Mouse (Mus musculus): ENCODE measurements around the gene Tead1. TPM values are rescaled to one million over a fixed set of nuclear protein-coding genes. Genes with fewer than 3 reads are reported as not detected.

Tead1 gene
- polyA plus RNA-seq, 1 experiment from 2014 or later = 15.9 TPM

DNA sequence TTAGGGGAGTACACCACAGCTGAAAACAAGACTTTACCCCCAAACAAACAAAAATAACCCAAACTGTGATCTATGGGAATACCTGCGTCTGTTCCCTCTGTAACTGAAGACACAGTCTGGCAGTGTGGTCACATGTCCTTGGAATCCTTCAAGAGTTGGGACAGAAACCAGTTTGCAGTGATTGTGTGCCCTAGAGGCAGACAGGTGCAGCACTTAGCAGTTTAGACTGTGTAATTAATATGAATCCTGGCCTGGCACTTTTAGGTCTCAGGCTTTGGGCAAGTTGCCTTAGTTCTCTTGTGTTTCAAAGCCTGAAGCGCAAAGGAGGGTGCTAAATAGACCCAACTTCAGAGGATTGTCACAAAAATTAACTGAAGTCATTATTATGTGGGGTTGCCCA lies 83.8 kb downstream of the Tead1 start:
- 46% methylated on average over 2 of the region's 2 CpGs for WGBS
- ATAC-seq (ENCODE audit: low FRiP score) = no peak

DNA sequence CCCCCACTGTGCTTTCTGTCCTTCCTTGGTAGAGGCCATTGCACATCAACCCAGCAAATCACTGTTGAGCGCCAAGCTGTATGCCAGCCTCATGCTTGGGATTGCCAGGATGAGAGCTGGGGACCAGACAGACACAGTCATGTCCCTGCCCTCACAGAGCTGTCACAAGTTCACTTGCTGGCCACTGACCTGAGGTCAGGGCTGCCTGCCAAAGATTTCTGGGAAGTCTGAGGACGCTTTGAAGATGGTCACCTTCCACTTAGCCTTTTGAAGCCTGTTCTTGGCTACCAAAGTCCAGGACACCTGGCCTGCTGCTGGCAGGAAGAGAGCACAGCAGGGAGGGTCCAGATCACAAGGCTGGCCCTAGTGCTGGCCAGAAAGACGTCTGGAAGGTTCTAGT lies 84.4 kb downstream of the Tead1 start:
- H3K4me1 ChIP-seq = peaks cover 50% of the 10 kb centered on the region
- no peaks in the 10 kb centered on the region for H3K9me3 ChIP-seq (replicated peaks)
- no peak for ATAC-seq (ENCODE audit: low FRiP score)
- H3K36me3 ChIP-seq = no peaks in the 10 kb centered on the region
- H3K4me3 ChIP-seq (replicated peaks) = no peak overlapping the region
- 66% methylated on average over 3 of the region's 3 CpGs for WGBS
- no peaks in the 10 kb centered on the region for H3K27me3 ChIP-seq (replicated peaks)
- H3K9ac ChIP-seq (replicated peaks) = no peak overlapping the region
- no peak overlapping the region for H3K4me2 ChIP-seq
- H3K27ac ChIP-seq (replicated peaks) = peak overlapping the region; percentile 56; the same call in 1 of the 2 replicates

More for the DNA sequence above, 83.8 kb downstream of the Tead1 start:
- Histone ChIP-seq H3K36me3 (no peaks in the 10 kb centered on the region), H3K9ac (replicated peaks) (no peak overlapping the region), H3K9me3 (replicated peaks) (no peaks in the 10 kb centered on the region), H3K4me2 (no peak overlapping the region), H3K27me3 (replicated peaks) (no peaks in the 10 kb centered on the region), H3K27ac (replicated peaks) (peak overlapping the region; percentile 56; the same call in 1 of the 2 replicates), H3K4me3 (replicated peaks) (no peak overlapping the region), H3K4me1 (peaks cover 54% of the 10 kb centered on the region)

DNA sequence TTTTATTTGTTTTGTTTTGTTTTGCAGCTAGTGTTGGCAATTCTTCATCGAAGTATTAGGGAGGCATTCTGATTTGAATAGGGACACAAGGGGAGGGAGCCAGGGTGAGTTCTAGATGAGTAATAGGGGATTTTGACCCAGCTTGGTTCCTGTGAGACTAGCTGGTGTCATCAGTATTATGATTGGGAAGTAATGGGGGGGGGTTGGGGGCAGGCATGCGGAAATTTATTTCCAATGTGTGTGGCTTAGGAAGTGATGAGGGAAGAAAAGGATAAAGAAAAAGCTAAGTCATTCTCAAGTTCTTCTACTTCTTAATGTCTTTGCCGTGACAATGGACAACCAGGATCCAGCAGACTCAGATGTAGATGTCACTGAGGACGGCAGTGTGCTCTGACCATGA lies 85.8 kb downstream of the Tead1 start:
- Histone ChIP-seq H3K36me3 (no peaks in the 10 kb centered on the region), H3K9me3 (replicated peaks) (no peaks in the 10 kb centered on the region), H3K4me2 (no peak overlapping the region), H3K27me3 (replicated peaks) (no peaks in the 10 kb centered on the region), H3K4me1 (peaks cover 41% of the 10 kb centered on the region), H3K9ac (replicated peaks) (no peak overlapping the region), H3K27ac (replicated peaks) (no peak overlapping the region), H3K4me3 (replicated peaks) (no peak overlapping the region)
- WGBS = 81% methylated on average over 4 of the region's 4 CpGs
- ATAC-seq (ENCODE audit: low FRiP score) = no peak

DNA sequence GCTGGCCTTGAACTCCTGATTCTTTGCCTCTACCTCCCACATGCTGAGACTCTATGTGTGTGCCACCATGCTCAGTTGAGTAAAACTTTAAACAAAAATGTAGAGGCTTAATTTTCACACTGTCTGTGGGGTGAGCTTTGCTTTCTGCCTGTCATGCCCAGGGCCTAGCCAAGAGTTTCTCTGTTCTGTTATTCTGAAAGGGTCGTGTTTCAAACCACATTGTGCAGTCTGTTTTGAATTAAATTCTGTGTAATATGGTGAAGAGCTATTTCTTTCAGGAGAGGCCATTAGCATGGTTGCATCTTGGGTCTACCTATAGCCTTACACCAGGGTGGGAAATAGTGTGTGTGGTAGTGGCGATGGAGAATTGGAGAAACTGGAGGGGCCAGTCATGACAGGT lies 90.7 kb downstream of the Tead1 start:
- Histone ChIP-seq H3K4me3 (replicated peaks) (no peak overlapping the region), H3K9me3 (replicated peaks) (no peaks in the 10 kb centered on the region), H3K36me3 (no peaks in the 10 kb centered on the region), H3K9ac (replicated peaks) (no peak overlapping the region), H3K4me2 (no peak overlapping the region), H3K27ac (replicated peaks) (no peak overlapping the region), H3K27me3 (replicated peaks) (no peaks in the 10 kb centered on the region), H3K4me1 (peaks cover 24% of the 10 kb centered on the region)
- ATAC-seq (ENCODE audit: low FRiP score) = no peak
- 84% methylated on average over 2 of the region's 2 CpGs for WGBS

DNA sequence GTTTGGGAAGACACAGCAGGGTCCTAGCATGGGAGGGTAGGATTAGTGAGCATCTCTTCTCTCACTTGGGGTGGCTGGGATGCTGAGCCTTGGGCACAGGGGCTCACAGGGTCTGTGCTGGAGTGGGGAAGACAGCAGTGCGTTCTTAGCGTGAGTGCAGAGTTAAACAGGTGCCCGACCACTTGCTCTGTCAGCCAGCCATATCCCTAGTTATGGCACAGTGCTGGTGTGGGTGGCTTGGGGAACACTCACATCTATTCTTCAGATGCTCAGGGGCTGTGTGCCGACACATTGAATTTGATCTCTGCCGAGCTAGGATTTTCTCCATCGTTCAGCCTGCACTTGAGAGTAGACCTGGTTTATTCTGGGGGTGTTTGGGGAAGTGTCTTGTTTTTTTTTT lies 92.3 kb downstream of the Tead1 start:
- ATAC-seq (ENCODE audit: low FRiP score) = no peak
- no peak overlapping the region for H3K4me2 ChIP-seq
- H3K4me1 ChIP-seq = peaks cover 30% of the 10 kb centered on the region
- H3K36me3 ChIP-seq = no peaks in the 10 kb centered on the region
- H3K9me3 ChIP-seq (replicated peaks) = no peaks in the 10 kb centered on the region
- H3K27ac ChIP-seq (replicated peaks) = no peak overlapping the region
- no peak overlapping the region for H3K4me3 ChIP-seq (replicated peaks)
- H3K27me3 ChIP-seq (replicated peaks) = no peaks in the 10 kb centered on the region
- WGBS = 80% methylated on average over 6 of the region's 6 CpGs
- no peak overlapping the region for H3K9ac ChIP-seq (replicated peaks)

DNA sequence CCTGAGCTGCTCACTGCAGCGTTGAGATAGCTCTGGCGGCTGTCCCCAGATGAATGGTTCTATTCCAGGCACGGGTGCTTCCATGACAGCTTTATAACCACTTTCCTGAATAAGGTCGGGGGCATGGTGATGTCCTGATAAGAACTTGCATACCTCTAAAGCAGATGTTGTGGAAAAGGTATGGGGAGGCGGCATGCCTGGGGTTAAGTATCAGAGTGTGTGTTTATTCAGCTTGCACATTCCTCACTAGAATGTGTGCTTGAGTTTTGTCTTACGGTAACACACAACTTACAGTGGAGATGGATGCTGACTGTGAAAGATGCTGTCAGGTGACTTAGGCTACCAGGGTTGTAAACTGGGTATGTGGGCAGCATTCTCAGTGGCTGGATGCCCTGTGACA lies 93.7 kb downstream of the Tead1 start:
- ATAC-seq (ENCODE audit: low FRiP score) = no peak

DNA sequence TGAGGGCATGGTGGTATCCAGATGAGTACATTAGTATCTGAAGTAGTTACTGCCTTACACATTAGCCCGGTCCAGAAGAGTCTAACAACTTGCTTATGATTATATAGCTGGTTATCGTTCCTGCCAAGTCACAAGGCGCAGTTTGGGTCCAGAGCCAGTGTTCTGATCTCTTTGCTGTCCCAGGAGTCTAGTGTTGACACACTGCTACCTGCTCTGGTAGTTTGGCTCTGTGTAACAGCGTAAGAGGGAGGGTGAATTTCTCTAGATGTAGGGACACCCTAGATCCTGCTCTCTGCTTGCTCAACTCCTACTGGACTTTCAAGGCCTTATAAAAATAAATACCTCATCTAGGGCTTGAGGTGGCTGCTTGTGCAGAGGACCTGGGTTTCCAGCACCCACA lies 94.5 kb downstream of the Tead1 start:
- no peaks in the 10 kb centered on the region for H3K36me3 ChIP-seq
- no peak overlapping the region for H3K27ac ChIP-seq (replicated peaks)
- no peak overlapping the region for H3K4me3 ChIP-seq (replicated peaks)
- H3K4me2 ChIP-seq = no peak overlapping the region
- H3K4me1 ChIP-seq = peaks cover 40% of the 10 kb centered on the region
- no peaks in the 10 kb centered on the region for H3K27me3 ChIP-seq (replicated peaks)
- H3K9ac ChIP-seq (replicated peaks) = no peak overlapping the region
- WGBS = 95% methylated on average over 4 of the region's 4 CpGs
- H3K9me3 ChIP-seq (replicated peaks) = no peaks in the 10 kb centered on the region
- ATAC-seq (ENCODE audit: low FRiP score) = no peak

More for the DNA sequence above, 93.7 kb downstream of the Tead1 start:
- H3K9ac ChIP-seq (replicated peaks) = no peak overlapping the region
- H3K27me3 ChIP-seq (replicated peaks) = no peaks in the 10 kb centered on the region
- H3K36me3 ChIP-seq = no peaks in the 10 kb centered on the region
- H3K4me3 ChIP-seq (replicated peaks) = no peak overlapping the region
- peaks cover 40% of the 10 kb centered on the region for H3K4me1 ChIP-seq
- H3K4me2 ChIP-seq = no peak overlapping the region
- no peaks in the 10 kb centered on the region for H3K9me3 ChIP-seq (replicated peaks)
- 34% methylated on average over 6 of the region's 6 CpGs for WGBS
- no peak overlapping the region for H3K27ac ChIP-seq (replicated peaks)

DNA sequence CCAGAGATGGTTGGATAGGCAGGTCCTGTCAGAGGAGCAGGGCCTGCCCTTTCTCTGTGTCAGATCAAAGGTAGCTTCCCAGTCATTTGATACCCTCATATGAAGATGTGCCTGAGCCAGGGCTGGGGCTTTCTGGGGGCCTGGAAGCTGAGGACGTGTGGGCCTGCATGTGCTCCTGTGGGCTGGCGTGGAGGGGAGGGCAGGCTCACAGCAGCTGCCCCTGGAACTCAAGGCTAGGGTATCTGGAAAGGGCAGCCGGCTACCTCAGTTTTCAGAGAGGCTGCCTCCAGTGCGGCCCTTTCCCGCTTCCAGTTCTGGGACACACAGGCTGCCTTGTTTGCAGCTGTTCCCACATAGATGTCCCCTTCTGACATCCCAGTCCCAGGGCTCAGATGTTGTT lies 96.7 kb downstream of the Tead1 start:
- WGBS = 62% methylated on average over 5 of the region's 5 CpGs
- H3K4me2 ChIP-seq = no peak overlapping the region
- H3K27me3 ChIP-seq (replicated peaks) = no peaks in the 10 kb centered on the region
- 0 out of 2 replicates have a peak overlapping the region, but pooled peaks have one; percentile 7 for H3K27ac ChIP-seq (replicated peaks)
- no peaks in the 10 kb centered on the region for H3K9me3 ChIP-seq (replicated peaks)
- no peak overlapping the region for H3K4me3 ChIP-seq (replicated peaks)
- peaks cover 44% of the 10 kb centered on the region for H3K4me1 ChIP-seq
- H3K36me3 ChIP-seq = no peaks in the 10 kb centered on the region
- no peak for ATAC-seq (ENCODE audit: low FRiP score)
- H3K9ac ChIP-seq (replicated peaks) = no peak overlapping the region

DNA sequence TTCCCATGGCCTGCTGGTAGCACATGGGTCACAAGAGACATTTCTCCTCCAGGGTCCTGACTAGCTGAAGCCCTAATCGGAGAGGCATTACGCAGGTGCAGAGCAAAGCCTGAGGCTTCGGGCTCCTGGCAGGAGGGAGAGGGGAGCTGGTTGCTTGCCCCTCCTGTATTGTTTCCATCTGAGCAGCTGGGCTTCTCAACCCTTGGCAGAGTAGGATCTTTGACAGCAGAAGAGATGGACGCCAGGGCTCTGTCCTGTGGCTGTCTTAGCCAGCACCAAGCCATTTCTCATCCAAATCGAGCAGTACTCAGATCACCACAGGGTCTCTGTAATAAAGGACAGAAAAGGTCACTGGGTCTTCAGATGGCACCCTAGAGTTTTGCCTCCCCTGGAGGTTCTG lies 97.6 kb downstream of the Tead1 start:
- no peak overlapping the region for H3K9ac ChIP-seq (replicated peaks)
- ATAC-seq (ENCODE audit: low FRiP score) = no peak
- no peaks in the 10 kb centered on the region for H3K36me3 ChIP-seq
- H3K4me2 ChIP-seq = no peak overlapping the region
- WGBS = 28% methylated on average over 5 of the region's 5 CpGs
- H3K27ac ChIP-seq (replicated peaks) = no peak overlapping the region; the same call in 1 of the 2 replicates
- H3K27me3 ChIP-seq (replicated peaks) = no peaks in the 10 kb centered on the region
- H3K4me3 ChIP-seq (replicated peaks) = no peak overlapping the region
- H3K4me1 ChIP-seq = peaks cover 38% of the 10 kb centered on the region
- H3K9me3 ChIP-seq (replicated peaks) = no peaks in the 10 kb centered on the region

DNA sequence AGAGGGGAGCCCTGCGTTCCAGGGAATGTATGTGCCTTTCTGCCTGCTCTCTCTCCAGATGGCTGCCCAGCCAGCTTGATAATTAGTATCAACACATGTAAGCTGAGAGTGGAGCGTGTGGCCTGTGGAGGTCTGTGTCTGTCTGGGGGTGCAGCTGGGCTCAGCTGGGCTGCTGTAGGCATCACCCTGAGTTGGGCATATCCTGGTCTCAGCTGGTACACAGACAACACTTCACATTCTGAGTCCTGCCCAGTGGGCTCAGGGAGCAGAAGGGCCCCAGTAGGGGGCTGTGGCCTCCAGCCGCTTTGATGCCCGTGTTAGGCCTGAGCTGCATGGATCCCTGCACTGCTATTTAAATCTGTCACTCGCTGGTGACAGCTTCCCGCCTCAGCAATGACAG lies 100.5 kb downstream of the Tead1 start:
- H3K9me3 ChIP-seq (replicated peaks) = no peaks in the 10 kb centered on the region
- peak; percentile 60; the same call in 1 of the 2 replicates for ATAC-seq (ENCODE audit: low FRiP score)
- 24% methylated on average over 6 of the region's 6 CpGs for WGBS
- H3K27ac ChIP-seq (replicated peaks) = no peak overlapping the region; the same call in 1 of the 2 replicates
- no peak overlapping the region for H3K4me3 ChIP-seq (replicated peaks)
- no peak overlapping the region for H3K4me2 ChIP-seq
- peaks cover 26% of the 10 kb centered on the region for H3K4me1 ChIP-seq
- H3K9ac ChIP-seq (replicated peaks) = no peak overlapping the region
- H3K36me3 ChIP-seq = no peaks in the 10 kb centered on the region
- no peaks in the 10 kb centered on the region for H3K27me3 ChIP-seq (replicated peaks)

DNA sequence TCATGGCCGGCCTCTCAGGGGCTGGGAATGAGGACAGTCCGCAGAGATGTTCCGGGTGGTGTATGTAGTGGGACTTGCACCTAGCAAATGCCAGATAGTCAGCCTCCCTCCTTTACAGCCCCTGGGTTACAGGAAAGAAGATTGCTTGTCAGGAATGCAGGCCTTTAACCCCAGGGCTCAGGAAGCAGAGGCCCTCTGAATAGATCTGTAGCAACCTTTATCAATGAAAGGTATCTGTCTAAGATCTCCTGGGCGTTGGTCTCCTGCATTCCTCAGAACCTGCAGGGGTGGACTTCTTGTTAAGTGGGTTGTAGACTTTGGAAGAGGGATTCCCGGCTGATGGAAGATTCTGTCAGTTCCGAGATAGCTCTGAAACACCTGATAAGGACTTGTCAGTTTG lies 101.8 kb downstream of the Tead1 start:
- no peak for ATAC-seq (ENCODE audit: low FRiP score)
- no peak overlapping the region for H3K4me3 ChIP-seq (replicated peaks)
- H3K4me1 ChIP-seq = peaks cover 24% of the 10 kb centered on the region
- H3K36me3 ChIP-seq = no peaks in the 10 kb centered on the region
- WGBS = 94% methylated on average over 6 of the region's 6 CpGs
- no peaks in the 10 kb centered on the region for H3K9me3 ChIP-seq (replicated peaks)
- H3K27ac ChIP-seq (replicated peaks) = no peak overlapping the region
- H3K27me3 ChIP-seq (replicated peaks) = no peaks in the 10 kb centered on the region
- H3K4me2 ChIP-seq = no peak overlapping the region
- no peak overlapping the region for H3K9ac ChIP-seq (replicated peaks)

DNA sequence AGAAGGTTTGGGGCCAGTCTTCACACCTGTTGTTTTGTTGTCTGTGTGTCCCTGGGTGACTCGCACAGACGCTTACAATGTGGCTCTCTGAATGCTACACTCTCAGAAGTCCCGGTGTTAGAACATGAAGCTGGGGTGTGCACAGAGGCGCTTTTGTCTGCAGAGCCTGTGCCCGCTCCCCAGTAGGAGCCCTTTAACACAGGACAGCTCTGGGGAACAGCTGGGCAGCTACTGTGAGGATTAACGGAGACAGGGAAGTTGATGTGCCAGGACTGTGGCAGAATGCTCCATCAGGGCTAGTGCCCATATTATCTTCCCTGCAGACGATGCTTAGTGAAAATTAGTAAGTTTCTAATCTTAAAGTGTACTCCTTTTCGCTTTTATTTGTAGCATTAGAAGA lies 102.9 kb downstream of the Tead1 start:
- Histone ChIP-seq H3K36me3 (no peaks in the 10 kb centered on the region), H3K27ac (replicated peaks) (no peak overlapping the region), H3K4me3 (replicated peaks) (no peak overlapping the region), H3K9me3 (replicated peaks) (no peaks in the 10 kb centered on the region), H3K4me2 (no peak overlapping the region), H3K9ac (replicated peaks) (no peak overlapping the region), H3K4me1 (peaks cover 25% of the 10 kb centered on the region), H3K27me3 (replicated peaks) (no peaks in the 10 kb centered on the region)
- no peak for ATAC-seq (ENCODE audit: low FRiP score)
- WGBS = 64% methylated on average over 8 of the region's 8 CpGs

DNA sequence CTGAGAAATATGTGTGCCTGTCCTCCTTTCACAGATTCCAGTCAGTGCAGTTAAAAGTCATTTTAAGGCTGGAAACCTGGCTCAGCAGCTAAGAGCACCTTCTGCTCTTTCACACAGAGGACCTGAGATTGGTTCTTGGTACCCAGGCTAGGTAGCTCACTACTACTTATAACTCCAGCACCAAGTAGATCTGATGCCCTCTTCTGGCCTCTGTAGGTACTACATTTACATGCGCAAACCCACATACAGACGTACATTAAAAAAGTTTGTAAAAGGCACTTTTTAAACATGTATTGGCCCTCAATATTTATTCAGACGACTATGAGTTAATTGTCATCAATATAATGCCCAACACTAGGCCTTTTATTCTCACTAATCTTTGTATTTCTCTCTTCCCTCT lies 105.2 kb downstream of the Tead1 start:
- no peak overlapping the region for H3K4me3 ChIP-seq (replicated peaks)
- no peaks in the 10 kb centered on the region for H3K27me3 ChIP-seq (replicated peaks)
- no peak for ATAC-seq (ENCODE audit: low FRiP score)
- no peak overlapping the region for H3K27ac ChIP-seq (replicated peaks)
- no peaks in the 10 kb centered on the region for H3K36me3 ChIP-seq
- peaks cover 43% of the 10 kb centered on the region for H3K4me1 ChIP-seq
- no peak overlapping the region for H3K4me2 ChIP-seq
- H3K9ac ChIP-seq (replicated peaks) = no peak overlapping the region
- no peaks in the 10 kb centered on the region for H3K9me3 ChIP-seq (replicated peaks)
- 93% methylated on average over 3 of the region's 3 CpGs for WGBS

Measured in neural tube, embryonic 15.5 days (tissue).